Mouse (Mus musculus): ENCODE measurements at regions not wholly inside any gene's neighbourhood (a gene's known extent, or its start where the extent isn't known, plus 50 kb on each side); places are given as distances from the start of the nearest gene placed in this dataset.

DNA sequence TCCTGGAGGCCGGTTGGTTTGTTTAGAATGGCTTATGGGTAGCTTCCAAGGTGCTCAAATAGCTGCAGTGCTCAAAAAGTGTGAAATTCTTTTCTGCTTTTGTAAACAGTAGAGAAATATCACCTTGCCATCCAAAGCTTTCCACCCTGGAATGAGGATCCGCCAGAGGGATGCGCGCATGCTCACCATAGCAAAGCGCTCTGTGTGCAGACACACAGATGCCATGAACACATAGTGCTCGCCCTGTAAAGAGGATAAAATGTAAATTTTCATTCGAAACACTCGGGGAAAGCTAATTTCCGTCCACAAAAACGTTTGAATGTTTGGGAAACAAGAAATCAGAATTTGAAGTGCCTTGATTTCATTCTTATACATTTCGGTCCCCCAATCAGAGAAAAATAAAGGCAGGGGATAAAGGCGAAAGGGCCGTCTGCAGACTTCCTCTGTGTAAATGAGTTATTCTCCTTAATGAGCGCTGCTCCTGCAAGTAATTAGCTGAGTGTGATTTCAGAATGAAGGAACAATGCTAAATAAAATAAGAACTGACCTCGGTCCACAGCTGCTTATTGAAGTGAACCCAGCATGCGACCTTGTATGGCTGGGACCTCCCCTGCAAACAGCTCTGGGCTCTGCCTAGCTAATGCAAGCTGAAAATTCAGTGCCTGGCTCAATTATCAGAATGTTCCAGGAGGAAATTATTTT, 203.4 kb upstream of the Lrig3 start:
- TF ChIP-seq CTCF (IDR thresholded peaks at IDR 0.05; ENCODE audit: low read depth, low read length) (no peak), GATA2 (IDR thresholded peaks at IDR 0.05; ENCODE audit: borderline replicate concordance, low read depth, low read length) (no peak), GATA1 (IDR thresholded peaks at IDR 0.05; ENCODE audit: borderline replicate concordance, low read length) (no peak), TAL1 (conservative IDR thresholded peaks at IDR 0.05; ENCODE audit: low read depth, low read length) (no peak), POLR2AphosphoS5 (IDR thresholded peaks at IDR 0.05; ENCODE audit: insufficient replicate concordance, low read depth, low read length) (no peak)
